ENCODE assay signal across 22 mouse cellular contexts in the genomic region with DNA sequence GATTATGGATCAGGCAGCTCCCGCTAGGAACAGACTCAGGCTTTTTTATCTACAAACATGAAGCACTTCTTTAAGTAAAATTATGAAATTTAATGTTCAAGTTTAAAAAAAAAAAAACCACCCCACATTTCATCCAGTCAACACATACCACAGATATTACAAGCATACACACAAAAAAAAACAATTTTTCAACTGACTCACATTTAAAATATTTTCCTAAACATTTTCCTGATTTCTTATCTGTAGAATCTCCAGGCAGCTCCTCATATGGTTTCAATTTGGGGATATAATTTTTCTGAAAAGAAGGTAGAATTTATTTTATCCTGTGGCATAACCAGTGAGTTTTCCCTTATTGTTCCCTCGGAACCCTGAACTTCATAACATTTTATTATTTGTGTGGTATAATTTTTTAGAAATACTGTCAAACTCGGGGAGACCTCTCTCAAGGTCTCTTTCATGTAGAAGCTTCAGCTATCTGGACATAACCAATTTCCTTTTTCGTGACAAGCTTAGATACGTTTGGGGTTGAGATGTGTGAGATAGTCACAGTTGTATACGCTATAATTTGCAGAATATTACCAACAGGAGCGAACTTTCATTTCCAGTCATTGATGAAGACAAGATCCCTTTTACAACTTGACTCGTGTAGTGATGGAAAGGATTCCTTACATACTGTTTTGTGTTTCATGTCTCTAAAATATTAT. TPM values are rescaled to one million over a fixed set of nuclear protein-coding genes. Genes with fewer than 3 reads are reported as not detected.
A peak's percentile ranks its signal among the peaks of the same experiment; 100 is the strongest.
DNase-seq lines count a peak whose midpoint lies in the region; TF ChIP-seq lines count a peak whose summit lies in the region.
"Had no signal": no experiment of that assay in that cellular context is flagged by ENCODE, and none has a peak within 500 bp of the region (broad histone marks: within the 10 kb centered on the region; RNA-seq: fewer than 3 reads in every experiment).

No protein-coding gene starts in this region.

- H3K27ac ChIP-seq in MEL (ENCODE audit: control insufficient read depth, low read depth, low read length) = no peak overlapping the region
- peak overlapping the region; percentile 6; the same call in 1 of the 2 replicates for H3K27ac ChIP-seq in embryonic fibroblast, embryonic 13.5 days (ENCODE audit: insufficient read depth, low read length)

- peaks cover 0 to 24% of the 10 kb centered on the region in 2 experiments; a peak in 2 of 4 replicates for H3K36me3 ChIP-seq in MEL (ENCODE audit: control insufficient read depth in 1 of 2, insufficient read depth in 2 of 2, low read length in 2 of 2)
- H3K36me3 ChIP-seq: G1E had no signal

- no peaks in the 10 kb centered on the region for H3K27me3 ChIP-seq in MEL (ENCODE audit: control insufficient read depth in 1 of 2, insufficient read depth in 2 of 2, low read length in 2 of 2)
- H3K27me3 ChIP-seq: CH12.LX had no signal

- no peak for TF ChIP-seq POLR2A in MEL (IDR thresholded peaks at IDR 0.05; ENCODE audit: control insufficient read depth in 1 of 2, insufficient read depth in 1 of 2, low read depth in 1 of 2, low read length in 2 of 2, poor library complexity in 1 of 2)
- TF ChIP-seq POLR2A in embryonic fibroblast, embryonic 13.5 days (IDR thresholded peaks at IDR 0.05; ENCODE audit: low read depth, low read length) = no peak

- H3K4me1 ChIP-seq in MEL (ENCODE audit: control insufficient read depth in 1 of 2, insufficient read depth in 2 of 2, low read length in 2 of 2) = peaks cover 16 to 23% of the 10 kb centered on the region in 2 experiments
- peaks cover 4% of the 10 kb centered on the region; the same call in 1 of the 2 replicates for H3K4me1 ChIP-seq in embryonic fibroblast, embryonic 13.5 days (ENCODE audit: control insufficient read depth, insufficient read depth, low read length)

- no peak for TF ChIP-seq RAD21 in MEL (IDR thresholded peaks at IDR 0.05; ENCODE audit: low read depth, low read length)

- H3K9me3 ChIP-seq in MEL (replicated peaks; ENCODE audit: insufficient read depth, low read length) = no peaks in the 10 kb centered on the region
- H3K9me3 ChIP-seq: G1E had no signal

- TF ChIP-seq EP300 in MEL (IDR thresholded peaks at IDR 0.05; ENCODE audit: low read depth in 1 of 2, low read length in 2 of 2) = peak in 1 of 2 experiments; percentile 56; a peak in 1 of 4 replicates

- DNase-seq in 3T3-L1 (ENCODE audit: low read depth, low spot score) = peak; percentile 79
- DNase-seq in MEL (ENCODE audit: low read depth, low spot score) = no peak
- peak; percentile 54 for DNase-seq in NIH3T3 (ENCODE audit: low read depth)
- DNase-seq in thymus, postnatal 4 days = no peak
- DNase-seq in gastrocnemius, postnatal 36 days = no peak
- DNase-seq in cerebellum, postnatal 14 days = no peak
- DNase-seq in urinary bladder, postnatal 10 days (ENCODE audit: low spot score) = no peak
- DNase-seq: adrenal gland, adult 2 months; adrenal gland, adult 8-10 months; adrenal gland, postnatal 10 days; adrenal gland, postnatal 14 days; adrenal gland, postnatal 25 days; adrenal gland, postnatal 36 days; B cell, adult 2 months; cerebellum, adult 11 months; cerebellum, adult 11-12 months; cerebellum, adult 18-20 months; cerebellum, adult 2 months; cerebellum, adult 8-10 months had no signal

- no peak overlapping the region for H3K9ac ChIP-seq in MEL (ENCODE audit: control insufficient read depth, low read depth, low read length, poor library complexity, severe bottlenecking)

- no peak for TF ChIP-seq CTCF in MEL (IDR thresholded peaks at IDR 0.05 in 2 of 3, conservative IDR thresholded peaks at IDR 0.05 in 1 of 3; ENCODE audit: control insufficient read depth in 1 of 3, insufficient read depth in 1 of 3, low read depth in 2 of 3, low read length in 3 of 3, poor library complexity in 1 of 3, severe bottlenecking in 1 of 3)
- TF ChIP-seq CTCF in embryonic fibroblast, embryonic 13.5 days (IDR thresholded peaks at IDR 0.05; ENCODE audit: borderline replicate concordance, insufficient read depth, low read length) = no peak

- no peaks in the 10 kb centered on the region for H3K79me2 ChIP-seq in MEL (ENCODE audit: control insufficient read depth, insufficient read depth, low read length, poor library complexity)

- intact Hi-C loops in gastrocnemius, postnatal 36 days (cut with DNase I) = no loop called here

- peak overlapping the region in 1 of 2 experiments; percentile 27; a peak in 2 of 4 replicates for H3K4me3 ChIP-seq in MEL (ENCODE audit: control insufficient read depth in 1 of 2, insufficient read depth in 1 of 2, low read depth in 2 of 2, low read length in 2 of 2)
- no peak overlapping the region for H3K4me3 ChIP-seq in embryonic fibroblast, embryonic 13.5 days (ENCODE audit: insufficient read depth, low read length)

TF ChIP-seq in MEL, 35 proteins besides CTCF, POLR2A, EP300 and RAD21:
- no peak for TF ChIP-seq NELFE (IDR thresholded peaks at IDR 0.05; ENCODE audit: low read depth, low read length)
- TF ChIP-seq ZNF384 (IDR thresholded peaks at IDR 0.05; ENCODE audit: low read depth, low read length) = 0 out of 2 replicates have a peak, but pooled peaks have one; percentile 35
- TF ChIP-seq GATA1 (IDR thresholded peaks at IDR 0.05; ENCODE audit: low read depth, low read length) = peak; percentile 52
- no peak for TF ChIP-seq ELF1 (IDR thresholded peaks at IDR 0.05; ENCODE audit: low read depth, low read length)
- no peak for TF ChIP-seq MAX (IDR thresholded peaks at IDR 0.05; ENCODE audit: low read length)
- no peak for TF ChIP-seq BHLHE40 (IDR thresholded peaks at IDR 0.05; ENCODE audit: borderline replicate concordance, low read depth, low read length)
- peak; percentile 48; the same call in 1 of the 2 replicates for TF ChIP-seq TCF12 (IDR thresholded peaks at IDR 0.05; ENCODE audit: low read depth, low read length)
- TF ChIP-seq POLR2AphosphoS5 (IDR thresholded peaks at IDR 0.05; ENCODE audit: borderline replicate concordance, low read depth, low read length) = no peak
- no peak for TF ChIP-seq ZMIZ1 (IDR thresholded peaks at IDR 0.05; ENCODE audit: low read depth, low read length)
- TF ChIP-seq MYC (IDR thresholded peaks at IDR 0.05; ENCODE audit: low read depth, low read length) = no peak
- no peak for TF ChIP-seq SIN3A (IDR thresholded peaks at IDR 0.05; ENCODE audit: low read length)
- TF ChIP-seq POLR2AphosphoS2 (IDR thresholded peaks at IDR 0.05; ENCODE audit: low read length) = no peak
- TF ChIP-seq HCFC1 (IDR thresholded peaks at IDR 0.05; ENCODE audit: low read depth, low read length) = no peak

RNA-seq across cellular contexts. Expression of a gene that starts 11.0 kb away (rescaled TPM):
- 28.9 and 29.5 TPM in 2 replicates for total RNA-seq in MEL (2012; rRNA removed)
- polyA plus RNA-seq in MEL (2012; ENCODE audit: insufficient read depth in 1 of 2, insufficient read length in 2 of 2, low read depth in 1 of 2, low replicate concordance in 2 of 2, missing spikeins in 1 of 2) = 100 to 1,000 TPM in 1 of 2 experiments, 10 to 100 TPM in 1; 43.3 to 118 TPM
- 31.1 and 38.9 TPM in 2 replicates for polyA plus RNA-seq in embryonic fibroblast, embryonic 13.5 days (2011; ENCODE audit: insufficient read length, low read depth, missing spikeins)
- 100 to 1,000 TPM; 105 to 113 TPM for total RNA-seq in gastrocnemius, postnatal 36 days (2021)

Comparison
In these comparisons a context has a peak if more than half of its experiments do, and no peak if none do; other contexts are left out.
1. DNase-seq: peak in 3T3-L1 (single experiment) and NIH3T3 (single experiment); none in MEL (single experiment), thymus, postnatal 4 days (single experiment), gastrocnemius, postnatal 36 days (0 of 2), cerebellum, postnatal 14 days (0 of 2) and urinary bladder, postnatal 10 days (single experiment).